Mouse (Mus musculus) heart, adult 2 months (tissue): ENCODE data around the gene Hpse2.

Source experiments
- CTCF ChIP-seq: fragments of 200-600 bp; IDR thresholded peaks from 2 replicates; pipeline ENCODE4 v1.8.1; 2022; ENCODE audit warnings: antibody characterized with exemption, mild to moderate bottlenecking, moderate library complexity
- POLR2A ChIP-seq: fragments of 200-500 bp; IDR thresholded peaks from 2 replicates; pipeline ENCODE4 v1.6.1; 2011; ENCODE audit warnings: mild to moderate bottlenecking, low read depth, low read length, control low read depth; ENCODE audit not compliant: insufficient read depth

GRCm38 (mm10) chr19:42816261-42816660 is 571.9 kb downstream of the Hpse2 start:
- TF ChIP-seq CTCF = no peak
- no peak for TF ChIP-seq POLR2A
